Mouse (Mus musculus) adrenal gland, adult 8-10 months (tissue): ENCODE data around the gene Atl1. TPM values are rescaled to one million over a fixed set of nuclear protein-coding genes. Genes with fewer than 3 reads are reported as not detected.

ENCODE experiments used
- DNase-seq: peaks from one replicate; pipeline ENCODE4 v3.0.0; 2022
- total RNA-seq, 4 experiments: library from RNA; stranded (reverse); gene quantifications; 2 replicates each; pipeline ENCODE4 v1.2.4; 2022

Atl1 gene
- total RNA-seq, 4 experiments from 2014 or later: 6.6 to 19.5 (median 13.0) TPM

DNA sequence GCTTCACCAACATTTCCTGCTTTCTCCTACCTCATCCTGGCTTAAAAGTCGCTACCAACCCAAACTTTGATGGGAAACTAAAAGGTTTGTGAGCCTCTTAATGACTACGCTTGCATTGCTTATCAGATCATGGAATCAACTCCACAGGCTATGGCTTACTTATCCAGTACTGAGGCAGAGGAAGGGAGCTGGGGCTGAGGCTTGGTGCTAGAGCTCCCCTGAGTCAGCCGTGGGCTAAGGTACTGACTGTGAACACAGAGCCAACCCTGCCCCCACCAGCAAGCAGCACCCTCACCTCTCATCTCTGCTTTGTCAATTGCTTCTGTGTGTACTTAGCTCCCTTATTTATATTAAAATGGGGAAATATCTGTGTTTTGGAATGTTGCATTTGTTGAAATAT lies 55.1 kb downstream of the Atl1 start:
- no peak for DNase-seq

GRCm38 (mm10) chr12:69957378-69957777 lies 65.0 kb downstream of the Atl1 start:
- DNase-seq: no peak

- peak; percentile 55 for DNase-seq
Measured at GRCm38 (mm10) chr12:69962468-69962867, 70.1 kb downstream of the Atl1 start.

DNA sequence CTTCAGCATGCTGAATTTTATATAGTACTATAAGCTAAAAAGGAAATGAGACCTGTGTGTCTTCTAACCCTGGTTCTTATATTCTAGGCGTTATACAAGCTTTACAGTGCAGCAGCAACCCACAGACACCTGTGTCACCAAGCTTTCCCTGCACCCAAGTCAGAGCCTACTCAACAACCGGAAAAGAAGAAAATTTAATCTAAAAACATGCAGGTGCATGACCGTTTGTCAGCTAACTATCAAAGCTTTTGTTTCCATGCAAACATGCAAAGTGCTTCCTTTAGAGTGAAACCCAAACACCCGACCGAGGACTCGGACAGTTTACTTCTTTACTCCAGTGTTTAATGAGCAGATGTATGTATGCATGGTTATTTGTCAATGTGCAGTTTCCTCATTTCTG lies 70.7 kb downstream of the Atl1 start:
- no peak for DNase-seq

- no peak for DNase-seq
Measured at GRCm38 (mm10) chr12:69965644-69966043, 73.2 kb downstream of the Atl1 start.

DNA sequence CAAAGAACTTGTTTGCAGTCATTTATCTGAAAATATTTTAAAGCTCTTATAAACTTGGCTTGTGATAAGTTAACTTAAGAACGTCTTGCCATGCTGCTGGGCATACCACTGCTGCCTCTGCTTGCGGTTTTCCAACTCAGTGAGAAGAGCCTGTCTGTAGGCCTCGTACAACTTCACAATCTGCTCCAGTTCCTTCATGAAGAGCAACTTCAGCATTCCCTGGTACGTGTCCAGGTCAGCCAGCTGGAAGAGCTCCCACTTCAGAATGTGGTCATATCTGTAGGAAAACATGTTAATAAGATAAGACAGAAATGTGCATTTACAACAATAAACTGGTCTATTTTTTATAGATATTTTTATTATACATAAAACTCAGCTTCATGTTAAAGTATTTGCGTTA lies 73.7 kb downstream of the Atl1 start:
- DNase-seq: no peak

- no peak for DNase-seq
Measured at GRCm38 (mm10) chr12:69967112-69967511, 74.7 kb downstream of the Atl1 start.

- DNase-seq: no peak
Measured at GRCm38 (mm10) chr12:69968154-69968553, 75.7 kb downstream of the Atl1 start.

DNA sequence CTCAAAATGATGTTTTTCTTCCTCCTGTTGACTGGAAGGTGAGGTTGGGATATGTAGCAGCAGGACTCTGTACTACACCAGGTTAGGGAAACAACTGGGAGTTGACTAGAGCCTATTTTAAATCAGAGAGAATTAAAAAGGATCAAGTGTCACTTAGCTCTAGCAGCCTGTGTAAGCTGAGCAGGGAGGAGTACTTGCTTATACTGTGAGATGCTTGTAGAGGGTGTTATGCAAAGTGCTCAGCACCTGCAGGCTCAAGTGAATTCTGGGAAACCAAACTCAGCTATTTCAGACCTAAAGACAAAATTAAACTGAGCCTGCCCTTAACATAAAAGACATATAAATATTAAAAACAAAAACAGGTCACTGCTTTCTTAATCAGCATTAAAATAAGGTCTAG lies 81.3 kb downstream of the Atl1 start:
- DNase-seq: no peak

GRCm38 (mm10) chr12:69976688-69977087 lies 84.3 kb downstream of the Atl1 start:
- no peak for DNase-seq

- no peak for DNase-seq
Measured at GRCm38 (mm10) chr12:69977376-69977998, 85.1 kb downstream of the Atl1 start.

- no peak for DNase-seq
Measured at GRCm38 (mm10) chr12:69982874-69983273, 90.5 kb downstream of the Atl1 start.

DNA sequence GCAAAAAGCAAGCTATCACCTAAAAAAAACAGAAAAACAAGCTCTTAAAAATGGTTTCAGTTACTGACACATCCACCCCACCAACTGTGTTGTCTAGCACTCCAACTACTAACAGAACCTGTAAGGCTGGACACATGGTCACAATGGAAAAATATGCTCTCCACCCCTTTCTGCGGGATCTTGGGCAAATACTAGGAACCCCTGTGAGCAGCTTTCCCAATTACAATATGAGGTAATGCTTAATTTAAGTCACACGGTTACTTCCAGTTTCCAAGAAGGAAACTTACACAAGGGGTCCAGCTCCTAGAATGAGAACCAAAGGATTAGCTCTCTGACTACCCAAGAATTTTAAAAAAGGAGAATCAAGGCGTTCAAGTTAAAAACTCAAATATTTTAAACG lies 93.1 kb downstream of the Atl1 start:
- no peak for DNase-seq

- peak; percentile 25 for DNase-seq
Measured at GRCm38 (mm10) chr12:69986241-69986762, 93.9 kb downstream of the Atl1 start.

- peak; percentile 81 for DNase-seq
Measured at GRCm38 (mm10) chr12:69986786-69987497, 94.5 kb downstream of the Atl1 start, which contains the start of gene Sav1. Sav1 (minus strand) TSS chr12:69987002.

GRCm38 (mm10) chr12:69995382-69995781 lies 103.0 kb downstream of the Atl1 start:
- DNase-seq: no peak

GRCm38 (mm10) chr12:69998186-69998983 lies 106.0 kb downstream of the Atl1 start:
- no peak for DNase-seq

GRCm38 (mm10) chr12:70005103-70005502 lies 112.7 kb downstream of the Atl1 start:
- no peak for DNase-seq

- DNase-seq: no peak
Measured at GRCm38 (mm10) chr12:70010356-70010755, 117.9 kb downstream of the Atl1 start.

GRCm38 (mm10) chr12:70011681-70012080 lies 119.3 kb downstream of the Atl1 start:
- DNase-seq: no peak

DNA sequence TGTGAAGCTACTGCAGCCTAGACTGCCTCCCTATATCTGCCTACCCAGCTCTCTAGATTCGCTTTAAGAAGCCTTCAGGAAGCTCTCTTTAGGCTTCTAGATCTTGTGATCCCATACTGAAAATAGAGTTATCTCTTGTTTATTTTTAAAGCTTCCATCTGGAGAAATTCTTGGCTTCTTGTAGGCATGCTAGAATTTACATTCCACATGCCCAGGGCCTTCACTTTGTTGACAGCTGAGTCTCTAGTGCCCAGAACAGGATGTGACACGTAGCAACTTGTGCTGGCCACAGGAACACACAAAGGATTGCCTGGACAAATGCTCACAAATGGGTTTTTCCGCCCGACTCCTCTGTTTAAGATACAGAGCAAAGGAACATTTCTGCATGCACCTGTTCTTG lies 123.5 kb downstream of the Atl1 start:
- no peak for DNase-seq
